Mouse (Mus musculus) kidney, postnatal 14 days (tissue): ENCODE data around the gene Anxa9.
A peak's percentile ranks its signal among the peaks of the same experiment; 100 is the strongest.
"Not testable (repeated sequence)": the region's sequence is repeated elsewhere in the genome, so short reads cannot be mapped to it uniquely, and the experiment has no call there.

ENCODE experiments used
- DNase-seq: peaks from one replicate; pipeline ENCODE4 v3.0.0; 2022; ENCODE audit warnings: mixed read lengths

Anxa9 gene

DNA sequence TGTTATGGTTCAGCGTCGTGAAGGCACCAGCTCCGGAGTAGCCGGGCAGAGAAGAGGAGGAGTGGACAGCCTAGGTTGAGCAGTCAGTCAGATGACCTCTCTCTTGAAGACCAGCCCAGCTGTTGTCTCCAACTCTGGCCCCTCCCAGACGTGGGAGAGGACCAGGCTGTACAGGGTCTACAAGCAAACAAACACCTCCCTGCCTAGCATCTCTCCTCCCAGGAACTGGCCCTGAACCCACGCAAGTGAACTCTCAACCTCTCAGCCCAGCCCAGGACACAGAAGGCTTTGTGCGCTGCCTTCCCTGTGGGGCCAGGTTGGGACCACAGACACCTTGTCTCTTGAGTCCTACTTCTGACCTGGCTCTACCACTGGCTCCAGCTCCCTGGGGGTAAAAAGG is at the start of gene Anxa9:
TSS of gene Anxa9 (minus strand) at position 77 of the 400 bp plus-strand sequence.
- no peak for DNase-seq

DNA sequence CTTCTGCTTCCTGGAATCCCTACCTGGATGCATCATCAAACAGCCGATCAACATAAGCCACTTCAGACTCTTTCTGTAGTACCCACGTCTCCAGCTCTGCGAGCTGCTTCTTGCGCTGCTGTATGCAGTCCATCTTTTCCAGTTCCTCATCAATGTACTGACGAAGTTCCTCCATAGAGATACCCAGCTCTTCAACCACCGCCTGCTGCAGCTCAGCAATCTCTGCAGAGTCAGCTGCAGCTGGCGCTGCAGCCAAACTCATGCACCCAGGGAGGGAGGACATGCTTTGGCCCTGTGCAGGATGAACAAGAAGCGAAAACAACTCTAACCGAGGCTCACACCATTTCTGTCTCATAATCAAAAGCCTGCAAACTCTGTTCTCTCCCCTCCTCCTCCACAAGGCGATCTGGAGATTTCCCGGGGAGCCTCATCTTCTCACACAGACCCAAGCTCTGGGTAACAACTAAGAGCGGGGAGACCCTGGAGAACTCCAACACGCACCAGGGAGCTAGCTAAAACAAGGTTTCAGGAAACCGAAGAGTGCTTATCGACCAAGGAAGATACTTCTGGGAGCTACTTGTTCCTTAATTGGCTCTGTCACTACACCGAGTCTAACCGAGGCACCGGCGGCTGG is 49.1 kb upstream of the Anxa9 start:
- DNase-seq: not testable (repeated sequence)

DNA sequence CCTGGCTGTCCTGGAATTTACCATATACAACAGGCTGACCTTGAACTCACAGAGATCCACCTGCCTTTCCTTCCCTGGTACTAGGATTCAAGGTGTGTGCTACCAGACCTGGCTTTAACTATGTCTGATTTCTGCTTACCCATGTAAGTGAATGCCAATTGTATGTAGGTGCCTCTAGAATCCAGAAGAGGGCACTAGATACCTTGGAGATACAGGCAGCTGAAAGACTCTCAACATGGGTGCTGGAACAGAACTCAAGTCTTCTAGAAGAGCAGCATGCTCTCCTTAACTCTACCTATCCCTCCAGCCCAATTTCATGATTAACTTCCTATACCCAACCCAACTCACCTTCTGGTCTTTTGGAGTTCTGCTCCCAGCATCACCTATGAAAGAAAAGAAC is 42.5 kb upstream of the Anxa9 start:
- peak; percentile 50 for DNase-seq

DNA sequence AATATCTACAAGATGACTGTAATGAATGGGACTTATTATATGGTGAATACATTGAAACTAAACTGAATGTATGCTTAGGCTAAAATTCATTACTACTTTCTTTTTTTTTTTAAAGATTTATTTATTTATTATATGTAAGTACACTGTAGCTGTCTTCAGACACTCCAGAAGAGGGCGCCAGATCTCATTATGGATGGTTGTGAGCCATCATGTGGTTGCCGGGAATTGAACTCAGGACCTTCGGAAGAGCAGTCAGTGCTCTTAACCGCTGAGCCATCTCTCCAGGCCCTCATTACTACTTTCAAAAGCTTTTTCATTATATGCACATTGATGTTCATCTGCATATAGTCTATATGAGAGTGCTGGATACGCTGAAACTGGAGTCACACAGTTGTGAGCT is 41.4 kb upstream of the Anxa9 start:
- not testable (repeated sequence) for DNase-seq

DNA sequence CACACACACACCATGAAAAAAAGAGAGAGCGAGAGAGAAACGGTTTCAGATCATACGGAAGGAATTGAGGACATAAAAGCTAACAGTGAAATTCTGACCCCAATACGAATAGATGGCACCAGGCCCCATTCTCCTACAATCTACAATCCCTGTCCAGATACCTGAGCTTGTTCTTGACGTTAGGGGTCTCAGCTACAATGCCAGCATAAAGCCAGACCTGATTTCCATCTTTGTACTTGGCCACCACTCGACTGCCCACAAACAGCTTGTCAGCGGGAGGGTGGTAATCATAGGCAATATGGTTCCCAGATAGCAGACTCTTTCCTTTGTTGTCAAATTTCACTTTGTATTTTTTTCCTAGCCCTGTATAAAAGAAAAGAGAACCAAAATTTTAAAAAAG is 39.5 kb upstream of the Anxa9 start:
- DNase-seq: no peak

DNA sequence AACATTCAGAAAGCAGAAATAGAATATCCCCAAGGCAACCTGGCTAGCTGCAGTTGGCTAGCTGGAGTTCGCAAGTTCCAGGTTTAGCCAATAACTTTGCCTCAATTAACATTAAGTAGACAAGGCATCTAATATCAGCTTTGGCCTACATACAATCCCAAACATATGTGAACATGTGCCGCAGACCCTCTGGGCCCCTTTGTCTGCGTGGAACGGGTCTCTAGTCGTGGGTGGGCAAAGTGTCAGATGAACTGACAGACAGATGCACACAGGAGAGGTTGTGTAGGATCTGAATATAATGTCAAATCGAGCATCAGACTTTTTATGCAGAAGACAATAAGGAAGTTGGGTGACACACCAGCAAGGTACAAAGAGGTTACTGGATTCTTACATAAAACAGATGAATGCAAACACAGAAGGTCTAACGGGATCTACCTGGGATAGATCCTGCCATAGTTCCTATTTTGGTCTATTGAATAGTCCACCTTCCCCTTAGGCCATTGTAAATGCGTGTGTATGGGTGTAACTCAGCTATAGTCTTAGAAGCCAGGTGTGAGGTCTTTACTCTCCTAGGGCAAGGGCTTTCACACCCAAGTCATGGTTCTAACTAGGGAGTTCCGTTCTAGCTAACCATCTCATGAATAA is 36.5 kb upstream of the Anxa9 start:
- not testable (repeated sequence) for DNase-seq

DNA sequence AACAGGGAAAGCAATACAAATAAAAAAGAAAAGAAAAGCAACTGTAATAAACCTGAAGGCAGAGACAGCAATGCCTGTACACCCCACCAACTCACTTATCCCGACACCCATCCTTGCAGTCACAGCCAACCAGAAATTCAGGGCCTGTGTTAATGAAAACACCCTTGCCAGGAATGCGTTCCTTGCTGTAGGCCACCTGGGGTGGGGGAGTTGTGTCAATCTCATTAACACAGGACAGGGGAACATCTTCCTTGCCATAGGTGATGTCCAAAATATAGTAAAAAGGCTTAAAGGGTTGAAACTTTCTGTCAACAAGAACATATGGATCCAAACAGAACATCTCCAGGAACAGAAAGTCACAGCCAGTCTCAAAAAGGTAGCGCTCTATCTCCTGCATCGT is 31.3 kb upstream of the Anxa9 start:
- DNase-seq: no peak

DNA sequence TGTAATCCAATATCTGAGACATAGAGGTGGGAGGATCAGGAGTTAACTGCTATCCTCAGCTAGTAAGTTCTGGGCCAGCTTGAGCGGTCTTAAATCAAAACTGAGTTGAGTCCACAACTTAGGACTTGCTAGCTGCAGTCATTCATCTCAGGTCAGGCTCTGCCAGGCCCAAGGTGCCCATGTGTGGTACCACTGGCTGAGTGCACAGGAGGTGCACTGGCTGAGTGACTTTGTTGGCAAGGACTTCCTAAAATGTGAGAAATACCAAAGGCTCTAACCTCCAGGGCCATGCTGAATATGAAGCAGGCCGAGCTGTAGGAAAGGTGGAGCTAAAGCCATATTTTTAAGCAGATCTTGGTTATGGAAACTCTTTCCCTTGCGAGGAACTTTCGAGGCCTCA is 30.4 kb upstream of the Anxa9 start:
- DNase-seq: no peak

DNA sequence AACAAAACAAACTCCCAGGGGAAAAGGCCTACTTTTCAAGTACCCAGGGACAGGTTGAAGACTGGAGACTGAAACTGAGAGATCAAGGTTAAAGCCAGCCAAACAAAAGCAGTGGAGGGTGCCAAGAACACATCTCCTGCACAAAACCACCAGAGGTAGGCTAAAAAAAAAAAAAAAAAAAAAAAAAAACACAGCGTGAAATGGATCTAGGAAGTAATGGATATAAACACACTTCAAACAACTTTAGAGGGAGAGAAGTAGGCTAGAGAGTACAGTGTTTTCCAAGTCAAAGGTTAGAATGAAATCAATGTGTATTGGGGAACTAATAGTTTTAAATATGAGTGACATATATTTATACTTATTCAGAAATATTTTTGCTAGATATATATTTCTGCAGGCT is 24.6 kb upstream of the Anxa9 start:
- no peak for DNase-seq

DNA sequence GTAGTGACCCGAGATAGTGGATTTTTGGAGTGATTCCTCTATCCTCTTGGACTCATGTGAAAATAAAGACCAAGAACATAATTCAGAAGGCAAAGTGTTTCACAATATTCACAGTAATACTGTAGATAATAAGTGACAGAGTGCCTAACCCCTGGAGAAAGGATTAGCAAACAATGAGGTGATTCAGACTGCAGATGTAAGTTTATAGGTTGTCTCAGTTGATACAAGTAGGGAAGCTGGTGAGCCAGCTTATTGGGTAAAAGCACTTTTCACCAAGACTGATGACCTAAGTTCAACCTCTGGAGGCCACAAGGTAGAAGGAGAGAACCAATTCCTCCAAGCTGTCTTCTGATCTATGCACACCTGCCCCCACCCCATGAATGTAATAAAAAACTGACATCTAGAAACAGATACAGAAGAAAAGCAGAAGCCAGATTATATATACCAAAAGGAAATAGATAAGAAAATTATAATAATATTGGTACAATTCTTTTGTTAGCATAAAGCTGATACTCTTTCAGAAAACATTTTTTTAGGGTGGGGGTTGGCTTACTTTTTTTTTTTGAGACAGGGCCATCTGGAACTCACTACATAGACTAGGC is 21.9 kb upstream of the Anxa9 start:
- DNase-seq: no peak

DNA sequence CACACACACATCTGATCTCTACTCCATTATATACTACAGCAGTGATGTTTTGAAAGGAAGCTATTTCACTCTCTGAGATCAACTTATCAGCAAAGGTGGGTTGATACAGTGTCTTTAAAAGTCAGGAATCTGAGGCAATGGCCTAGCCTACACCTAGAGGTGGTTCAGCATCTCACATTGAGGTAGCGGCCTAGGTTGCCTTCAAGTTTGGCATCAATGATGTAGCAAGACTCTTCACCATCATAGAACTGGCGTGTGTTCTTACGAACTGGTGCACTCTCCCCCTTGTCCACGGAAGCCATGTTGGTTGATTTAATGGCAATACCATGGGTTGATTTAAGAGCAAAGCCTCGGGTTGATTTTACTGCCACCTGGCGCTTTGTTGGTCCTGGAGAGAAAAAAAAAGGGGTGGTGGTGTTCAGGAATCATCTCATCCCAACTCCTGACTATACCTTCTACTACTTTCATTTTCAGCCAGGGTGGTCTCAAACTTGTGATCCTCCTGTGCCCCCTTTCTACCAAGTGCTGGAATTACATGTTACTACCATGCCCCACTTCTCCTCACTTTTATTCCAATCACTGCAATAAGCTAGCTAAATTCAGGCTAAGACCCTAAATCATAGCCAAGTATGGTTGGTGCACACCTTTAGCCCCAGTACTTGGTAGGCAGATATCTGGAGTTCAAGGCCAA is 17.6 kb upstream of the Anxa9 start:
- no peak for DNase-seq

DNA sequence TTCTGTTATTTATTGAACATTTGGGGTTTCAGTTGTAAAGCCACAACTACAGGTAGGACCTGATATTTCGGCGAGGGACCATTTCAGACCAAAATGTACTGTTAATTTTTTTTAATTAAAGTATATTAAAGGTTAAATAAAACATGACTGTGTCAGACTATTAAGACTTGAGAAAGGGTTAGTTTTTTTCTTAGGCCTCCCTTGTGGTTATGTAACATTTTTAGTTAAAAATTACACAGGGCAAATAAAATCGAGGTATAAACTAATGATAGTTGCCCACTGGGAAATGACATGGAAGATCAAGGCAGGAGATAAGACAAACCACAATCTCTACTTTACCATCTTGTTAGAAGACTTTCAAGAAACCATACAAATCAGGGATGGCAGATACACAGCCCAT is 16.5 kb upstream of the Anxa9 start:
- DNase-seq: no peak

DNA sequence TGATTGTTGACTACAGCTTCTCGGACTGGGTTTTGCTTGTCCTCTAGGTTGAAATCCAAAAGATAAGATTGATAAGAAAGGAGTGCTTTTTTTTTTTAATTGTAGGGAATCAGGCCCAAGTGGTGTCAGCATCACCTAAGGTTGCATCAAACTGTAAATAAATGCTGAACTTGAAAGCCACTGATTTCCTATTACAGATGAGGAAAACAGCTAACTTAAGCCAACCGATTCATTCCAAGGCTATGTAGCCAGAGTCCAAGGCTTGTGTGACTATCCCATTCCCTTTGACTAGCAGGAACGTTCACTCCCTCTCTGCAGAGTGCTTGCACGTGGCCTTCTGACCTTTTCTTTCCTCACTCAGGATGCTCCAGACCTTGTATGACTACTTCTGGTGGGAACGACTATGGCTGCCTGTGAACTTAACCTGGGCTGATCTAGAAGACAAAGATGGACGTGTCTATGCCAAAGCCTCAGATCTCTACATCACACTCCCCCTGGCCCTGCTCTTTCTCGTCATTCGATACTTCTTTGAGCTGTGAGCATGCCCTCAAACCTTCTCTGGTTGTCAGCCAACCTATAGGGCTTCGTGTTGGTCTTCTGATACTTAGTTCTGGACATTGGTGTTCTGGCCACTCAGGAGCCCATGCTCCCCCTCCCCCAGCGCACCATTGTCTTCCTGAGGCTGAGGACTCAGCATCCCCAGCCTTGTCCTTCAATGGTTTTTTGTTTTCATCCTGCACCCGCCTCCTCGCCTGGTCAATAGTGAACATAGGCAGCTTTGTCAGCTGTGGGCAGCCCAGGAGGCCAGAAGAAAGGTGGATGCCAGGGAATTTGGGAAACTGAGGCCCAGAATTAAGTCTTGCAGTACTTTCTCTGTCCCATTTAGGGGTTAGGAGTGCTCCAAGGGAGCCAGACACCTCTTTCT is 13.0 kb upstream of the Anxa9 start:
- DNase-seq: no peak

DNA sequence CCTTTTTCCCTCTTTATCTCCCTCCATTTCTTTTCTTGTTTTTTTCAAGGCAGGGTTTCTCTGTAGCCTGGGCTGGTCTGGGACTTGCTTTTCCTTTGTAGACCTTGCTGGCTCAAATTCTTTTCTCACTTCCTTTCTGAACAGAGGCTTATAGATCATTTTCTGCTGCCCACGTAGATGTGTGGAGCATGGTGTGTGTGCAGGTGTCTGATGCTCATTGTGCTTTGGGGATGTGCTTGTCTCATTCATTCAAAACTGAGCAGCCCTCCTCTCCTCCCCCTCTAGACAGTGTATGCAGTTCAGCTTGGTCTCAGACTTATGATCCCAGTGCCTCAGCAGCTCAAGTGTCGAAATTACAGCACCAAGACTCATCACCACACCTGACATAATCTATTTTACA is 12.1 kb upstream of the Anxa9 start:
- no peak for DNase-seq

DNA sequence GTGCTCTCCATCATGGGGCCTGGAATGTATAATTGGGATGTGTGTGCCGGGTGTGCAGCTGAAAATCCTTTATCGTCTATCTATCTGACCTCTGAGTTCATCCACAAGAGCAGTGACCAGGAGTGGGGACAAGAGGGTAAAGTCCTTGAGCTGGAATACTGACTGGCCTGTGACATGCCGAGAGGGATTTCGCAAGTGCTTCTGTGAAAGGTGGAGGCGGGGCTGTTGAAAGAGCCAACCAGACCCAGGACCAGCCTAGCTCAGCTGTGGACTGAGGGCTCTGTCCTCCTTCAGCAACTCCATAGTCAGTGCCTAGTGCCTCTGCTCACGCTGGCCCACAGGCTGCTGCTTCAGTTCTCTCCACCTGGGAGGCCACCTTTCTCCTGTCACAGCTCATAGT is 11.6 kb upstream of the Anxa9 start:
- DNase-seq: peak; percentile 85

DNA sequence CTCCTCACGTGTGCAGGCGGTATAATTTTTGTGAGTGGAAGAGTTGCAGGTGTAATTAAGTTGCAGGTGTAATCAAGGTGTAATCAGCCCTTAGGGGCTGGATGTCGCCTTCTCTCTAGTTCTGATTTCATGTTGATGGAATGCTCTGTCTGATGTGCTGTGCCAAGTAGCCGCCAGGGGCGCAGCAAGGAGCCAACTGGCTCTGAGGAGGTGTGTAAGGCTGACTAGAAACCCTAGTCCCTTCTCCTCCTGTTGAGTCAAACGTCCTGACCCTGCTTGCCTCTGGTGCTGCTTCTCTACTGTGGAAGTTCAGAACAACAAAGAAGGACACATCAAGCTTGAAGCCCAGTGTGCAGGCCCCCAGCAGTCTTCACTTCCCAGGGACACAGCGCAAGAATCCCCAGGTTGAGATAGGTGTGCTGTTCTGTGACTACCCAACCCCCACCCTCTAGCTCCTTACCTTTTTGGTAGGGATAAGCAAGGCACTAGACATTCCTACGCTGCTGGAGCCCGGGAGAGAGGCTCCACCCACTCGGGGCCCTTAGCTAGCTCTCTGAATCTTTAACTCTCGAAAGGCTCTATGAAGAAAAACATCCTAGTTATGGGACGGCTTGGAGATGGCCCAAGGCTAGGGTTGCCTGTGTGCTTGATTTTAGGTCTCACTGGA is 10.6 kb upstream of the Anxa9 start:
- DNase-seq: peak; percentile 82

DNA sequence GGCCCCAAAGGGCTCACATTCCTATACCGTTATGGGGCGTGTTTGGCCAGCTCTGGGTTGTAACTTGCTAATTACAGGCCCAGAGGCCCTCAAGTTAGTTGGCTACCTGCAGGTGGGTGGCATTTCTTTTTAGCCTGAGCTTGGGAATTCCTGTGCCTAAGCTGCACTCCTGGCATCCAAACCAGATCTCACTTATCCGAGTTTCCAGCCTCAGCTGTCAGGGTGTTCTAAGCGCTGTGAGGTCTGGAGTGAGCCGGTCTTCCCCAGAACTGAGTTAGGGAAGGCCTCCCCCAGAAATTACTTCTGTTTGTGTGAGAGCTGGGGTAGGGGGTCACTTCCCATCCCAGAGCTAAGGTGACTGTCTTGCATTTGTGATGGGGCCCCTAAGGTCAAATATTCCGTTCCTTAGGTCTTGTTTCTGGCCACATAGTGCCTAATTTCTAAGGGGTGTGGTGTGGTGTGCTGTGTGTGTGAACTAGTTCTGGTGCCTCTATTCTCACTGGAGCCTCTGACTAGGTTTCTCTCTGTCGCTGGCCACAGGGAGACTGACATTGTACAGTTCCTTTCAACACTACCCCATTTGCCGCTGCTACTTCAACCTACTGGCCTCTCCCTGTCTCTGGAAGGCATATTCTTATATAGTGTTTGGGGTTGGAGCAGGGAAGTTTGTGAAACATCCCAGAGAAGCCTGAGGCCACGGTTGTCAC is 9.0 kb upstream of the Anxa9 start:
- no peak for DNase-seq

DNA sequence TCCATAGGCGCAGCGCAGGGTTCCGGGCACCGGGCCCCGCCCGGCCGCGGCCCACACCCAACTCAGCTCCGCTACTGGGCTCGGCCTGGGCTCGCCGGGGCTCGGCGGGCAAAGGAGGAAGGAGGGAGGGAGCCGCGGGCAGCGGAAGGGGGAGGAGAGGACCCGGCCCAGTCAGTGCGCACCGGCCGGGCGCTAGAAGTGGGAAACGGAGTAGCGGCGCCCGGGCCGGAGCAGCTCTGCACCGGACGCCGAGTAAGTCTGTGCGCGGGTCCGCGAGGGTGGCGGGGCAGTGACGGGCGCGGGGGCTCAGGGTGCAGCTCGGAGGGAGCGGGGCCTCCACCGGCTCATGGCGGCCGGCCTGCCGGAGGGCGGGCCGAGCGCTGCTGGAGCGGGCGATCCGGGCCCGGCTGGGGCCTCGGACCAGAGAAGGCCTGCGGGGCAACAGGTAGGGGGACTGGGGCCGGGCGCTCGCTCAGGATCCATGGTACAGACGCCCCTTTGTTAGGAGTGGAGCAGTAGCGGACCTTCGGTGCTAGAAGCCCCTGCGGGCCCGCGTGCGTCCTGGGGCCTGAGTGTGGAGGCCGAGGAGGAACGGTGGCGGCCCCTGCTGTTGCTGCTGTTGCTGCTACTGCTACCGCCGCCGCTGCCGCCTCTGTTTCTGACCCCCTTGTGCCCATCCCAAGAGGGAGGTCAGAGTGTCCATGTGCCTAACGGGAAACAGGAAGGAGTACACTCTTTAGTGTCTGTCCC is 8.3 kb upstream of the Anxa9 start:
- peak; percentile 95 for DNase-seq

DNA sequence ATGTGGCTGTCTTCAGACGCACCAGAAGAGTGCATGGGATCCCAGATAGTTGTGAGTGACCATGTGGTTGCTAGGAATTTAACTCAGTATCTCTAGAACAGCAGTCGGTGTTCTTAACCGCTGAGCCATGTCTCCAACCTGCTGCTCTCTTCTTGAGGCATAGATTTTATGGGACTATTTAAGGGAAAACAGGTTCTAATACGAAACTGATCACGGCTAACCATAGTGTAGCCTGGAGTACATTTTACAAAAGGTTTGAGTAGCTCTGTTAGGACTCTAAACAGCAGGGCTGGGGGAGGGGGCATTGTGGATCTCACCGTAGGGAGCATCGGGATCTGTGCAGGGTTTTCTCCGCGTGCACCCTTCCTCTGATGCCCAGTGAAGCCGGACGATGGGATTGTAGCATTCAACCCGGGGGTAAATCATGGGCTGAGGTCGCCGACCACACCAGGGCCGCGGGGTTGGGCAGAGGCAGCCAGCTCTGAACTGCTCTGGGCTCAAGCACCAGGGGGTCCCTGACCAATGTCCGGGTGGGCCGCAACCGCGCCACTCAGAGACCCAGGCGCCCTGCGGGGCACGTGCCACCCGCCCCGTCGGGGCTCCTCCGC is 7.6 kb upstream of the Anxa9 start, which contains the start of gene Cers2:
TSS of gene Cers2 (plus strand) at position 306 of the 608 bp plus-strand sequence.
- no peak for DNase-seq

DNA sequence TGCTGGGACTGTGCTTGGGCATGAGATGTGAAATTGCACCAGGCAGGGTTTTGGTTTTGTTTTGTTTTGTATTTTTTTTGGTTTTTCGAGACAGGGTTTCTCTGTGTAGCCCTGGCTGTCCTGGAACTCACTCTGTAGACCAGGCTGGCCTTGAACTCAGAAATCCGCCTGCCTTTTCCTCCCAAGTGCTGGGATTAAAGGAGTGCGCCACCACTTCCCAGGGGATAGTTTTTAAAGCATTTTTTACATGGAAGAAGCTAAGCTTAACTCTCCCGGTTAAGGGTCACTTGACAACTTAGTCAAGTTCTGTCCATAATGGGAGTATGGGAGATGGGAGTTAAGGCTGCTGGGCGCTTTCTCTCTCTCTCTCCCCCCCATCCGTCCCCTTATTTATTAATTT is 7.1 kb upstream of the Anxa9 start:
- DNase-seq: no peak
